Comparison of ENCODE assay signal across 15 mouse cellular contexts in genomic region chr12:64912996-64913395, GRCm38 (mm10).
"Had no signal": no experiment of that assay in that cellular context is flagged by ENCODE, and none has a peak within 500 bp of the region (broad histone marks: within the 10 kb centered on the region; RNA-seq: fewer than 3 reads in every experiment).

No protein-coding gene starts in this region.

- H3K4me2 ChIP-seq: limb, embryonic 13.5 days; midbrain, embryonic 15.5 days; neural tube, embryonic 12.5 days had no signal

- H3K4me3 ChIP-seq: limb, embryonic 13.5 days; midbrain, embryonic 10.5 days; midbrain, embryonic 15.5 days; neural tube, embryonic 12.5 days had no signal

- H3K36me3 ChIP-seq: limb, embryonic 13.5 days; midbrain, embryonic 10.5 days; midbrain, embryonic 15.5 days; neural tube, embryonic 12.5 days had no signal

- H3K27me3 ChIP-seq: limb, embryonic 13.5 days; midbrain, embryonic 15.5 days; neural tube, embryonic 12.5 days had no signal

- H3K4me1 ChIP-seq: limb, embryonic 13.5 days; neural tube, embryonic 12.5 days had no signal

- H3K9ac ChIP-seq: limb, embryonic 13.5 days; liver, embryonic 14.5 days; midbrain, embryonic 15.5 days; neural tube, embryonic 12.5 days had no signal

- DNase-seq: kidney, adult 9 months; kidney, postnatal 36 days; layer of hippocampus, adult 9-11 months; layer of hippocampus, postnatal 36 days; lung, adult 18-20 months; lung, postnatal 36 days; thymus, adult 18-20 months; thymus, postnatal 14 days had no signal

- H3K27ac ChIP-seq: kidney, postnatal 0 days; limb, embryonic 13.5 days; liver, embryonic 14.5 days; midbrain, embryonic 10.5 days; midbrain, embryonic 15.5 days; neural tube, embryonic 12.5 days; stomach, postnatal 0 days had no signal

- H3K9me3 ChIP-seq: limb, embryonic 13.5 days; midbrain, embryonic 10.5 days; midbrain, embryonic 15.5 days; neural tube, embryonic 12.5 days had no signal

- ATAC-seq: midbrain, embryonic 15.5 days had no signal
